Mouse (Mus musculus): ENCODE results near the gene Nmt2. TPM values are rescaled to one million over a fixed set of nuclear protein-coding genes. Genes with fewer than 3 reads are reported as not detected.
A peak's percentile ranks its signal among the peaks of the same experiment; 100 is the strongest.

Nmt2 gene
- total and polyA plus RNA-seq, 2 experiments = 5.1 to 16.4 TPM

DNA sequence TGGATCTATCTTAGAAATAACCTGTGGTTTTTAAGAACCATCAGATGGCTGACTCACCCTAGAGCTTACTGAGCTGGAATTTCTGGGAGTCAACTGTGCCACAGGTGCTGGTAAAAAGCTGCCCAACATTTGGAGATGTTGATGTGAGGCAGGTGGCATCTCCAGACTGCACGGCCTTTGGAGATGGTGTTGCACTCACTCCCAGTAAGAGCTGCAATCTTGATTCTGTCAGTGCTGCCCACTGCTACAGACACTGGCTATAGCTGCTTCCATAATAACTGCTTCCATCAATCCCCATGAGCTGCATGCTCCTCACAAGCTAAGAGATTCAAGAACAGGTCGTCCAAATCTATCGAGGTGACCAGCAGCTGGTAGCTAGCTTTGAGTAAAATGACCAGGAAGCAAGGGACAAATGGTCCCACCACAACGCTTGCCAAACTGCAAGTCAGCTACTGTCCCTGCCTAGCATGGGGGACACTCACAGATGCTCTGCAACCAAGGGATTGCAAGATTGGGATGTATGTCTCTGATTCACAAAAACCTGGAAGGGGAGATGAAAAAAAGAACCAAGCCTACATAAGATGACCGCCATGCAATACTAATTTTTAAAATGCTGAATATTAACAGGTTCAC, 47.2 kb downstream of the Nmt2 start:
- DNase-seq (ENCODE audit: extremely low read depth, low read depth, low spot score) = no peak
- H3K4me1 ChIP-seq (ENCODE audit: control insufficient read depth, insufficient read depth, low read length) = peaks cover 10% of the 10 kb centered on the region
- WGBS = 42% methylated on average over 5 of the region's 5 CpGs
- no peak overlapping the region for H3K4me3 ChIP-seq (ENCODE audit: insufficient read depth, low read depth, low read length)
- no peak for TF ChIP-seq POLR2A (IDR thresholded peaks at IDR 0.05; ENCODE audit: extremely low read depth, insufficient read depth, low read length)
- no peak for TF ChIP-seq CTCF (IDR thresholded peaks at IDR 0.05; ENCODE audit: low read depth, low read length)
- H3K27ac ChIP-seq (replicated peaks; ENCODE audit: insufficient read depth, low read depth, low read length) = 0 out of 2 replicates have a peak overlapping the region, but pooled peaks have one; percentile 4
- no peaks in the 10 kb centered on the region for H3K79me2 ChIP-seq (ENCODE audit: control insufficient read depth, insufficient read depth, low read length)
- H3K27me3 ChIP-seq (ENCODE audit: control insufficient read depth, insufficient read depth, low read length) = no peaks in the 10 kb centered on the region
- peaks cover 13% of the 10 kb centered on the region; the same call in 1 of the 2 replicates for H3K36me3 ChIP-seq (ENCODE audit: control insufficient read depth, insufficient read depth, low read length)
- H3K9ac ChIP-seq (ENCODE audit: low read depth, low read length) = no peak overlapping the region; the same call in 1 of the 2 replicates

GRCm38 (mm10) chr2:3332056-3332455, 48.0 kb downstream of the Nmt2 start:
- no peak for TF ChIP-seq CTCF (IDR thresholded peaks at IDR 0.05; ENCODE audit: low read depth, low read length)
- TF ChIP-seq POLR2A (IDR thresholded peaks at IDR 0.05; ENCODE audit: extremely low read depth, insufficient read depth, low read length) = no peak
- DNase-seq (ENCODE audit: extremely low read depth, low read depth, low spot score) = no peak
- WGBS = under 1% methylated on average over 21 of the region's 21 CpGs

GRCm38 (mm10) chr2:3332484-3333242, 48.7 kb downstream of the Nmt2 start, which contains the start of gene Rpp38:
Rpp38 (minus strand) TSS chr2:3332643.
- Histone ChIP-seq H3K4me1 (ENCODE audit: control insufficient read depth, insufficient read depth, low read length) (peaks cover 10% of the 10 kb centered on the region), H3K9ac (ENCODE audit: low read depth, low read length) (peak within 1 kb of the TSS; percentile 82), H3K27ac (replicated peaks; ENCODE audit: insufficient read depth, low read depth, low read length) (peak within 1 kb of the TSS; percentile 55), H3K36me3 (ENCODE audit: control insufficient read depth, insufficient read depth, low read length) (peaks cover 11% of the 10 kb centered on the region; the same call in 1 of the 2 replicates), H3K27me3 (ENCODE audit: control insufficient read depth, insufficient read depth, low read length) (no peaks in the 10 kb centered on the region), H3K79me2 (ENCODE audit: control insufficient read depth, insufficient read depth, low read length) (no peaks in the 10 kb centered on the region), H3K4me3 (ENCODE audit: insufficient read depth, low read depth, low read length) (peak within 1 kb of the TSS; percentile 76)
- TF ChIP-seq CTCF (IDR thresholded peaks at IDR 0.05; ENCODE audit: low read depth, low read length) (no peak), POLR2A (IDR thresholded peaks at IDR 0.05; ENCODE audit: extremely low read depth, insufficient read depth, low read length) (0 out of 2 replicates have a peak, but pooled peaks have one; percentile 9)
- DNase-seq (ENCODE audit: extremely low read depth, low read depth, low spot score) = peak; percentile 85
- under 1% methylated on average over 45 of the region's 45 CpGs for WGBS

More at GRCm38 (mm10) chr2:3332056-3332455, 48.0 kb downstream of the Nmt2 start:
- Histone ChIP-seq H3K36me3 (ENCODE audit: control insufficient read depth, insufficient read depth, low read length) (peaks cover 11% of the 10 kb centered on the region; the same call in 1 of the 2 replicates), H3K27me3 (ENCODE audit: control insufficient read depth, insufficient read depth, low read length) (no peaks in the 10 kb centered on the region), H3K4me1 (ENCODE audit: control insufficient read depth, insufficient read depth, low read length) (peaks cover 10% of the 10 kb centered on the region), H3K79me2 (ENCODE audit: control insufficient read depth, insufficient read depth, low read length) (no peaks in the 10 kb centered on the region), H3K27ac (replicated peaks; ENCODE audit: insufficient read depth, low read depth, low read length) (peak overlapping the region; percentile 52), H3K4me3 (ENCODE audit: insufficient read depth, low read depth, low read length) (peak overlapping the region; percentile 76), H3K9ac (ENCODE audit: low read depth, low read length) (peak overlapping the region; percentile 82)

DNA sequence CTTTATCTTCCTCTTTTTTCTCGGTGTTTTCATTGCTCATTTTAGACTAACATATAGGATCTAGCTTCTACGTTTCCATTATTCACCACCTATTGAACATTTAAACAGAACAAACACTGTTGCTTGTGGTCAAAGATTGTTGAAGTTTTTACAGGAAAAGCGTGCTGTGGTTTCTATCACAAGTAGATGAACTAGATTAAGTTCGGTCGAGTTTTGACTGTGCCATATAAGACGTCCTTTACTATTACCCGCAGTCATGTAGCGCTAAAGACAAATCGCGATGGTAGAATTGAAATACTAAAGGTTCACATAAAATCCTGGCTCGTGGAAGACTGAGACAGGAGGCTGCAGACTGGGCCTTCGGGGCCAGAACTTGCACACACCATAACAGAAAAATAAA, 49.7 kb downstream of the Nmt2 start:
- WGBS = 92% methylated on average over 12 of the region's 12 CpGs
- no peak for TF ChIP-seq POLR2A (IDR thresholded peaks at IDR 0.05; ENCODE audit: extremely low read depth, insufficient read depth, low read length)
- TF ChIP-seq CTCF (IDR thresholded peaks at IDR 0.05; ENCODE audit: low read depth, low read length) = no peak
- DNase-seq (ENCODE audit: extremely low read depth, low read depth, low spot score) = no peak
- Histone ChIP-seq H3K27me3 (ENCODE audit: control insufficient read depth, insufficient read depth, low read length) (no peaks in the 10 kb centered on the region), H3K4me3 (ENCODE audit: insufficient read depth, low read depth, low read length) (no peak overlapping the region), H3K79me2 (ENCODE audit: control insufficient read depth, insufficient read depth, low read length) (no peaks in the 10 kb centered on the region), H3K9ac (ENCODE audit: low read depth, low read length) (no peak overlapping the region), H3K36me3 (ENCODE audit: control insufficient read depth, insufficient read depth, low read length) (peaks cover 2% of the 10 kb centered on the region; the same call in 1 of the 2 replicates), H3K27ac (replicated peaks; ENCODE audit: insufficient read depth, low read depth, low read length) (no peak overlapping the region), H3K4me1 (ENCODE audit: control insufficient read depth, insufficient read depth, low read length) (peaks cover 10% of the 10 kb centered on the region)

GRCm38 (mm10) chr2:3335611-3336301, 51.7 kb downstream of the Nmt2 start, which contains the start of gene Acbd7:
Acbd7 (plus strand) TSS chr2:3336168.
- Histone ChIP-seq H3K79me2 (ENCODE audit: control insufficient read depth, insufficient read depth, low read length) (no peaks in the 10 kb centered on the region), H3K4me3 (ENCODE audit: insufficient read depth, low read depth, low read length) (peak within 1 kb of the TSS; percentile 38), H3K9ac (ENCODE audit: low read depth, low read length) (peak within 1 kb of the TSS; percentile 23; the same call in 1 of the 2 replicates), H3K36me3 (ENCODE audit: control insufficient read depth, insufficient read depth, low read length) (no peaks in the 10 kb centered on the region), H3K27ac (replicated peaks; ENCODE audit: insufficient read depth, low read depth, low read length) (no peak within 1 kb of the TSS), H3K27me3 (ENCODE audit: control insufficient read depth, insufficient read depth, low read length) (no peaks in the 10 kb centered on the region), H3K4me1 (ENCODE audit: control insufficient read depth, insufficient read depth, low read length) (peaks cover 10% of the 10 kb centered on the region)
- 4% methylated on average over 20 of the region's 20 CpGs for WGBS
- DNase-seq (ENCODE audit: extremely low read depth, low read depth, low spot score) = peak; percentile 81
- TF ChIP-seq POLR2A (IDR thresholded peaks at IDR 0.05; ENCODE audit: extremely low read depth, insufficient read depth, low read length) = no peak
- TF ChIP-seq CTCF (IDR thresholded peaks at IDR 0.05; ENCODE audit: low read depth, low read length) = no peak
